Mouse (Mus musculus) forebrain, embryonic 16.5 days (tissue): Measurements from ENCODE around the gene Gpr12. TPM values are rescaled to one million over a fixed set of nuclear protein-coding genes. Genes with fewer than 3 reads are reported as not detected.
A peak's percentile ranks its signal among the peaks of the same experiment; 100 is the strongest.
"Not testable (repeated sequence)": the region's sequence is repeated elsewhere in the genome, so short reads cannot be mapped to it uniquely, and the experiment has no call there.

Experiments used
- ATAC-seq: fragments of 200-750 bp; cut with Nextera tagmentation; 2 replicates; pipeline ENCODE4 v1.8.0; 2017; ENCODE audit warnings: mild to moderate bottlenecking, moderate library complexity
- H3K27ac ChIP-seq: fragments of 300-500 bp; sonication (generic); 2 replicates; pipeline ENCODE4 v1.5.1; 2014; ENCODE audit warnings: low read length, control low read depth
- H3K27me3 ChIP-seq: fragments of 300-500 bp; sonication (generic); replicated peaks from 2 replicates; pipeline ENCODE4 v1.6.1; 2014; ENCODE audit warnings: low read length; ENCODE audit not compliant: control insufficient read depth, insufficient read depth
- H3K36me3 ChIP-seq: fragments of 300-500 bp; sonication (generic); 2 replicates; pipeline ENCODE4 v1.6.1; 2014; ENCODE audit not compliant: control insufficient read depth, insufficient read depth
- H3K4me1 ChIP-seq: fragments of 300-500 bp; sonication (generic); replicated peaks from 2 replicates; pipeline ENCODE4 v1.6.1; 2014; ENCODE audit warnings: low read length; ENCODE audit not compliant: control insufficient read depth, insufficient read depth
- H3K4me2 ChIP-seq: fragments of 300-500 bp; sonication (generic); 2 replicates; pipeline ENCODE4 v1.6.1; 2014; ENCODE audit warnings: mild to moderate bottlenecking, low read length, control low read depth
- H3K4me3 ChIP-seq: fragments of 300-500 bp; sonication (generic); replicated peaks from 2 replicates; pipeline ENCODE4 v1.5.1; 2014; ENCODE audit warnings: mild to moderate bottlenecking, low read length, control low read depth
- H3K9ac ChIP-seq: fragments of 300-500 bp; sonication (generic); replicated peaks from 2 replicates; pipeline ENCODE4 v1.6.1; 2014; ENCODE audit warnings: low read depth, low read length, control low read depth
- H3K9me3 ChIP-seq: fragments of 300-500 bp; sonication (generic); 2 replicates; pipeline ENCODE4 v1.6.1; 2016; ENCODE audit warnings: low read length; ENCODE audit not compliant: control insufficient read depth
- WGBS: fragments of 180-500 bp; shearing (Covaris S2); extraction: QIAGEN DNeasy Blood & Tissue Kit; methylation state at CpG from one replicate; pipeline ENCODE4 v1.1.7; 2014; 5-methylcytosine and 5-hydroxymethylcytosine counted together
- polyA plus RNA-seq: library from polyadenylated mRNA; unstranded; fragments of >200 nt; fragmentation: Nextera tagmentation; extraction: Ambion mirVana; gene quantifications from 2 replicates; pipeline ENCODE4 v1.2.1, GENCODE M21; 2015

The Gpr12 gene
- polyA plus RNA-seq, 1 experiment from 2014 or later = 37.0 TPM

DNA sequence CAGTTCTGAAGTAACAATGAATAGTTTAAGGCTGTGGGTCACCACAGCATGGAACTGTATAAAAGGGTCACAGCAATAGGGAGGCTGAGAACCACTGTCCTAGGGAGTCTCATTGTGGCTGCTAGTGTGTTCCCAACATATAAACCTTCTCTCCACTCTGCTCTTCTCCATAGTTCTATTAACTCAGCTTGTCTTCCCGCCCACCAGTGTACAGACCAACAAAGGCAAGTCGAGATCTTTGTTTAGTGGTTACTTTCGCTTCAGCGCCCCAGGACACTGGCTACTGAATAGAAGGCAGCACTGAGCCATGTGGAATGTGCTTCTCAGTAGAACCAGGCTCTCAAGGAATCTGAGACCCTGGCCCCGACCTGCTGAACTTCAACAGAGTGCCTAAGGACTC is 7.5 kb upstream of the Gpr12 start:
- 8% methylated on average over 5 of the region's 5 CpGs for WGBS
- Histone ChIP-seq H3K27me3 (no peaks in the 10 kb centered on the region; the same call in 1 of the 2 replicates), H3K4me3 (no peak overlapping the region), H3K36me3 (no peaks in the 10 kb centered on the region), H3K27ac (no peak overlapping the region), H3K4me1 (peaks cover 4% of the 10 kb centered on the region; the same call in 1 of the 2 replicates), H3K9ac (no peak overlapping the region), H3K9me3 (0 out of 2 replicates have a peak, but pooled peaks cover 3% of the 10 kb centered on the region), H3K4me2 (no peak overlapping the region)
- peak; percentile 77 for ATAC-seq

DNA sequence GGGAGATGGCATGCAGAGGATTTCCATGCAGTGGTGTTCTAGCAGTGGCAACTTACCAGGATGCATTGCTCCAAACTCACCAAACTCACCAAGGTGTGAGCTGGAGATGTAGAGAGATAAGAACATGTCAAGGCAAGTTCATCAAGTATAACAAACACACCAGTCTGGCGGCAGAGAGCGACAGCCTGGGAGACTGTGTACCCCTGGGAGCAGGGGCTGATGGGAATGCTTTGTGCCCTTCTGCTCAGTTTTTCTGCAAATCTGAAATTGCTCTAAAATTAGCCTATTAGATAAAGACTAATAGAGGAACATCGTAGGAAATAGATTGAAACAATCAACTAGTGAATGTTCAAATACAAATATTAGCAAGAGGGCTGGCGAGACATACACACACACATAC is 6.6 kb upstream of the Gpr12 start:
- WGBS = 86% methylated on average over 4 of the region's 4 CpGs
- Histone ChIP-seq H3K27me3 (peaks cover 3% of the 10 kb centered on the region), H3K27ac (no peak overlapping the region), H3K36me3 (no peaks in the 10 kb centered on the region), H3K9ac (no peak overlapping the region), H3K4me1 (peaks cover 4% of the 10 kb centered on the region; the same call in 1 of the 2 replicates), H3K4me3 (no peak overlapping the region), H3K9me3 (0 out of 2 replicates have a peak, but pooled peaks cover 3% of the 10 kb centered on the region), H3K4me2 (no peak overlapping the region)
- ATAC-seq = no peak

DNA sequence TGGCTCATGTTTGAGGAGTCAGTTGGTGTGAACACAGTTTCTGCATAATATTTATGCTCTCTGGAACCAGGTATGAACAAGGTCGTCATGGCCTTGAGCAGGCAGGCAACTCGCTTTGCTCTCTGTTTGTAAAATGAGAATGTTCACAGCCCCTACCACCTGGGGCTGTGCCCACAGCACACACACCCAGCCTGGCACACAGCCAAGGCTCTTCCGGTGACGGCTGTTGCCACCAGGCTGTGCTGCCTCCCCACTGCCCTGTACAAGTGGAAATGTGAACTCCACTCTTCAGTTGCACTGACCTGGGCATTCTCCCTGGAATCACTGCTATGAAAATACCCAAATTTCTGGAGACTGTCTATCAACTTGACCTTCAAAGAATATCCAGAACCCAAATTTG is 5.9 kb upstream of the Gpr12 start:
- 31% methylated on average over 4 of the region's 4 CpGs for WGBS
- Histone ChIP-seq H3K9ac (no peak overlapping the region), H3K4me1 (peaks cover 4% of the 10 kb centered on the region; the same call in 1 of the 2 replicates), H3K27ac (no peak overlapping the region), H3K9me3 (0 out of 2 replicates have a peak, but pooled peaks cover 3% of the 10 kb centered on the region), H3K4me3 (no peak overlapping the region), H3K4me2 (no peak overlapping the region), H3K36me3 (no peaks in the 10 kb centered on the region), H3K27me3 (peaks cover 9% of the 10 kb centered on the region)
- no peak for ATAC-seq

DNA sequence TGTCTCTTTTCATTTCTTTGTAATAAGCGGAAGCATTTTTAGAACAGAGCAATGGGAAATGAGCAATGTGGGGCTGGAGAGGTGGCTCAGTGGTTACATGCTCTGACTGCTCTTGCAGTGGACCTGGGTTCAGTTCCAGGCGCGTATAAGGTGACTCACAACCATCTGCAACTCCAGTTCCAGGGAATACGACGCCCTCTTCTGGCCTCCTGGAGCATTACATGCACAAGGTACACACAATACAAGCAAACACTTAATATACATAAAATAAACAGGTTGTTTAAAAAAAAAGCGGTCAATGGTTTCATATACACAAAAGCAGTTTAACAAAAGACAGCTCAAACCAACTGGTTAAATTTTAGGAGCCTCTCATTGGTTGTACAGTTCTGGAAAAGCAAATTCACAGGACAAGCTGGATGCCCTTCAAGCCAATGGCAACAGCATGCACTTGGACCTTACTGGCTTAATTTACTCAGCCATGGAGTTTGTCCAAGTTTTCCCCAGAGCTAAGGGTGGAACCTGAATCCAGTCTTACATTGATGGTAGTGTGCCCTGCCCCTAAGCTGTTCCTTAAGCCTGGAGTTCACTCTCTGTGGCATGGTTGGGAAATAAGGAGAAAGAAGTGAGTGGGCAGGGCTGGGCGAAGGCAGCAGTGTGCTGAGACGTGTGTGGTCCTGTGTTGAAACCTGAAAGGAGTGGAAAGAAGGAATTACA is 1.5 kb upstream of the Gpr12 start:
- ATAC-seq = no peak
- WGBS = 72% methylated on average over 8 of the region's 8 CpGs

DNA sequence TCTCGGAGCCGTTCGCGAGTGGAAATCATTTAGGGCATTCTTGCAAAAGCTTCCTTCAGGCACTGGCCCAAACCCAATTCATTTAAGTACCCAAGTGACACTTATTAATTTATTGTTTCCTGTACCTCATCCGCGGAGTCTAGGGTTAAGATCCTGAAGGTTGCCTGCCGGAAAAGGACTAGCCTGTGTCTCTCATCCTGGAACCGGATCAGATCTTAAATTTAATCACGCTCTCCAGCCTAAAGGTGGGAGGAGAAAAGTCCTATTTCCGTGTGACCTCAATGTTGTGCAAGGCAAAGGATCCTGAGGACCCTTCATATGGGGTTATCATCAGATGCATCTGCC is 240 bp upstream of the Gpr12 start:
- WGBS = 10% methylated on average over 10 of the region's 10 CpGs
- ATAC-seq = no peak
- peaks cover 20% of the 10 kb centered on the region for H3K27me3 ChIP-seq

More for the DNA sequence above, 1.5 kb upstream of the Gpr12 start:
- H3K9me3 ChIP-seq = no peaks in the 10 kb centered on the region
- peaks cover 18% of the 10 kb centered on the region for H3K27me3 ChIP-seq
- H3K4me1 ChIP-seq = peaks cover 13% of the 10 kb centered on the region
- no peak overlapping the region for H3K9ac ChIP-seq
- H3K27ac ChIP-seq = no peak overlapping the region
- no peak overlapping the region for H3K4me2 ChIP-seq
- no peaks in the 10 kb centered on the region for H3K36me3 ChIP-seq
- no peak overlapping the region for H3K4me3 ChIP-seq

DNA sequence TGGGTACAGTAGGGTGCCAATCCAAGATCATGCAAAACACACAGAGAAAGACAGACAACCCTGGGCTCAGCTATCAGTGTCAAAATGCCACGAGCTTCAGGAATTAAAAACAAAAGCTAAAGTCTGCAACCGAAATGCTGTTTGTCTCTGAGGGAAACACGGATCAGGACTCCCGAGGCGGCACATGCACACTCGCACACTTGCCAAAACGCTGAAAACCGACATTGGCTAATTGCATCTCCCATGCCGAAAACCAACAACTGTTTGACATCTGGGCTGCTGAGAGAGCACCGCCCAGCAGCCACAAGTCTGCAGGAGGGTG is 922 bp downstream of the Gpr12 start:
- H3K9me3 ChIP-seq = no peaks in the 10 kb centered on the region
- H3K4me2 ChIP-seq = peak overlapping the region; percentile 82
- ATAC-seq = no peak
- 2% methylated on average over 10 of the region's 10 CpGs for WGBS
- H3K36me3 ChIP-seq = no peaks in the 10 kb centered on the region
- H3K27me3 ChIP-seq = peaks cover 20% of the 10 kb centered on the region
- no peak overlapping the region; the same call in 1 of the 2 replicates for H3K27ac ChIP-seq
- H3K4me1 ChIP-seq = peaks cover 9% of the 10 kb centered on the region
- peak overlapping the region; percentile 69 for H3K4me3 ChIP-seq
- peak overlapping the region; percentile 86 for H3K9ac ChIP-seq

More for the DNA sequence above, 240 bp upstream of the Gpr12 start:
- peak overlapping the region; percentile 82 for H3K4me2 ChIP-seq
- no peaks in the 10 kb centered on the region for H3K36me3 ChIP-seq
- peak overlapping the region; percentile 86 for H3K9ac ChIP-seq
- peak overlapping the region; percentile 69 for H3K4me3 ChIP-seq
- H3K9me3 ChIP-seq = no peaks in the 10 kb centered on the region
- peaks cover 9% of the 10 kb centered on the region for H3K4me1 ChIP-seq
- no peak overlapping the region; the same call in 1 of the 2 replicates for H3K27ac ChIP-seq

DNA sequence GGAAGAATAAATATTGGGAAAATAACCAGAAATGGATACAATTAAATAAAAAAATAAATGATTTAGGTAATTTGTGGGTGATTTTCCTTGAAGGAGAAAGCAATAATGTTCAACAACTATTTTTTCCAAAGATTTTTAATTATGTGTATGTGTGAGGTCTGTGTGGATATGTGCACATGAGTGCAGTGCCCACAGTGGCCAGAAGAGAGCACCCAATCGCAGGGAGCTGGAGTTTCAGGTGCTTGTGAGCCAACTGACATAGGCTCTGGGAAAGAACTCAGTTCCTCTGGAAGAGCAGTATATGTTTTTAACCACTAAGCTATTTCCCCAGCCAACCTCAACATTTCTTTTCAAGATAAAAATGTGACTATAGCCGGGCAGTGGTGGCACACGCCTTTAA is 8.4 kb downstream of the Gpr12 start:
- Histone ChIP-seq H3K9me3 (no peaks in the 10 kb centered on the region), H3K4me1 (peaks cover 3% of the 10 kb centered on the region; the same call in 1 of the 2 replicates), H3K27ac (no peak overlapping the region), H3K4me3 (no peak overlapping the region), H3K9ac (no peak overlapping the region), H3K4me2 (no peak overlapping the region), H3K36me3 (no peaks in the 10 kb centered on the region), H3K27me3 (0 out of 2 replicates have a peak, but pooled peaks cover 3% of the 10 kb centered on the region)
- no peak for ATAC-seq
- 91% methylated on average over 3 of the region's 3 CpGs for WGBS

DNA sequence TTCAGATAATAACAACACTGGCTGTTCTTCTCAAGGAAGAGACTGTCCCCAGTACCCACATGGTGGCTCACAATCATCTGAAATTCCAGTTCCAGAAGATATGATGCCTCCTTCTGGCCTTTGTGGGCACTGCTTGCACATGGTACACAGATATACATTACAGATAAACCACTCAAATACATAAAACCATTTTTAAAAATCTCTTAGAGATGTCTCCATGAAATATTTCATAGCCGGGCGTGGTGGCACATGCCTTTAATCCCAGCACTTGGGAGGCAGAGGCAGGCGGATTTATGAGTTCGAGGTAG is 12.3 kb downstream of the Gpr12 start:
- not testable (repeated sequence) for H3K4me3 ChIP-seq, H3K9me3 ChIP-seq, ATAC-seq, H3K27me3 ChIP-seq, H3K4me1 ChIP-seq, H3K4me2 ChIP-seq, H3K9ac ChIP-seq, H3K36me3 ChIP-seq
- WGBS = 96% methylated on average over 4 of the region's 4 CpGs
- peak overlapping the region; percentile 60 for H3K27ac ChIP-seq

DNA sequence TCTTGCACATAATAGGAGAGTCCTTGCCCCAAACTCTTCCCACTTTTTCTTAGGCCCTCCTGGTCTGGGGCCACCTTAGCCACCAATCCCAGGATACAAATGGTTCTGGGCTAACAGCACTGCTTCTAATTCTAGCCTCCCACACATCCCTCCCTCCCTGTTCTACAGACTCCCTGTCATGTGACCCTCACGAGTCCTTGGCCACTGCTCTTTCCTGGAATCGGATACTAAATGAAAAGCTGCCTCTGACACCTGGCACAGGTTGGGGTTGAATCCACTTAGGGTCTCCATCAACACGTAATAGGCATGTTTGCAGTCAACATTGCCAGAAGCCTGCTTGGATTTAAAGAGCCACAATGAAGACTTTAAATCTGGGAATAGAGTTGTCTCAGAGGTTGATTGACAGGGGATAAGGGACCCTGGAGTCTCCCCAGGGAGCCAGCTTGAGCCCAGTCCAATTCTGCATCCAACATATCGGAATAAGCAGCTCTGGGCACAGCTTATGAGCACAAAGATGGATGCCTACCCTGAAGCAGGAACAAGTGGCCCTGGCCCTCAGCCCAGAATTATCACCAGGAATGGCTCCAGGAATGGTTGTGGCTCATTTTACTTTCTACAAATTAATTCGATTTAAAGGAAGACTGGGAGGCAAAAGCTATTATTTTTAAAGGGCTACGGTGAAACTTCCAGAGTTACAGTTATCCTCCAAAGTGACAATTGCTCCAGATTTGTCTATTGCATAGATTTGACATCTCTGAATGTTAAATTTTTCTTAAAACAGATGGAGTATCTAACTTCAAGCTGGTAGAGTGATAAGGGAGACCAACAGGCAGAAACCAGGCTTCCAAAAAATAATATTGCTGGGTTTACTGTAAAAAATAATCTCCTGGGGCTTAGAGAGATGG is 13.0 kb downstream of the Gpr12 start:
- H3K4me2 ChIP-seq = not testable (repeated sequence)

More for the DNA sequence above, 13.0 kb downstream of the Gpr12 start:
- H3K27ac ChIP-seq = peak overlapping the region; percentile 67
- not testable (repeated sequence) for H3K9ac ChIP-seq, H3K27me3 ChIP-seq, H3K4me1 ChIP-seq, H3K36me3 ChIP-seq, H3K4me3 ChIP-seq, H3K9me3 ChIP-seq
- 27% methylated on average over 6 of the region's 6 CpGs for WGBS
- ATAC-seq = peak; percentile 96
